Mouse (Mus musculus): ENCODE measurements at regions not wholly inside any gene's neighbourhood (a gene's known extent, or its start where the extent isn't known, plus 50 kb on each side); places are given as distances from the start of the nearest gene placed in this dataset.

- Histone ChIP-seq H3K36me3 (ENCODE audit: control insufficient read depth in 1 of 2, insufficient read depth in 2 of 2, low read length in 2 of 2) (no peaks in the 10 kb centered on the region), H3K27ac (ENCODE audit: control insufficient read depth, low read depth, low read length) (no peak overlapping the region), H3K9me3 (replicated peaks; ENCODE audit: insufficient read depth, low read length) (no peaks in the 10 kb centered on the region), H3K27me3 (ENCODE audit: control insufficient read depth in 1 of 2, insufficient read depth in 2 of 2, low read length in 2 of 2) (no peaks in the 10 kb centered on the region), H3K4me3 (ENCODE audit: control insufficient read depth in 1 of 2, insufficient read depth in 1 of 2, low read depth in 2 of 2, low read length in 2 of 2) (no peak overlapping the region), H3K4me1 (ENCODE audit: control insufficient read depth in 1 of 2, insufficient read depth in 2 of 2, low read length in 2 of 2) (no peaks in the 10 kb centered on the region), H3K79me2 (ENCODE audit: control insufficient read depth, insufficient read depth, low read length, poor library complexity) (no peaks in the 10 kb centered on the region), H3K9ac (ENCODE audit: control insufficient read depth, low read depth, low read length, poor library complexity, severe bottlenecking) (no peak overlapping the region)
- TF ChIP-seq MYB (IDR thresholded peaks at IDR 0.05; ENCODE audit: low read depth, low read length): no peak
- TF ChIP-seq MAZ (IDR thresholded peaks at IDR 0.05; ENCODE audit: low read depth, low read length): no peak
- TF ChIP-seq POLR2A (IDR thresholded peaks at IDR 0.05; ENCODE audit: control insufficient read depth in 1 of 2, insufficient read depth in 1 of 2, low read depth in 1 of 2, low read length in 2 of 2, poor library complexity in 1 of 2): no peak
- TF ChIP-seq ZNF384 (IDR thresholded peaks at IDR 0.05; ENCODE audit: low read depth, low read length): no peak
- TF ChIP-seq MAFK (IDR thresholded peaks at IDR 0.05; ENCODE audit: borderline replicate concordance, low read depth, low read length): no peak
- no peak for TF ChIP-seq MEF2A (IDR thresholded peaks at IDR 0.05; ENCODE audit: extremely low read depth, insufficient replicate concordance, low read depth, low read length, poor library complexity, severe bottlenecking)
- TF ChIP-seq ZC3H11A (IDR thresholded peaks at IDR 0.05; ENCODE audit: low read depth, low read length): no peak
- TF ChIP-seq GABPA (IDR thresholded peaks at IDR 0.05; ENCODE audit: low read depth, low read length): no peak
- TF ChIP-seq ETS1 (IDR thresholded peaks at IDR 0.05; ENCODE audit: low read depth, low read length): no peak
- TF ChIP-seq CHD1 (IDR thresholded peaks at IDR 0.05; ENCODE audit: low read depth, low read length): no peak
- no peak for TF ChIP-seq UBTF (IDR thresholded peaks at IDR 0.05; ENCODE audit: borderline replicate concordance, insufficient read depth, low read depth, low read length)
- TF ChIP-seq RAD21 (IDR thresholded peaks at IDR 0.05; ENCODE audit: low read depth, low read length): no peak
- no peak for DNase-seq (ENCODE audit: low read depth, low spot score)
Observed at GRCm38 (mm10) chr11:64671898-64672297, 235.4 kb upstream of the F930015N05Rik start.

- Histone ChIP-seq H3K36me3 (ENCODE audit: control insufficient read depth in 1 of 2, insufficient read depth in 2 of 2, low read length in 2 of 2) (no peaks in the 10 kb centered on the region), H3K9ac (ENCODE audit: control insufficient read depth, low read depth, low read length, poor library complexity, severe bottlenecking) (no peak overlapping the region), H3K9me3 (replicated peaks; ENCODE audit: insufficient read depth, low read length) (no peaks in the 10 kb centered on the region), H3K27ac (ENCODE audit: control insufficient read depth, low read depth, low read length) (no peak overlapping the region), H3K79me2 (ENCODE audit: control insufficient read depth, insufficient read depth, low read length, poor library complexity) (no peaks in the 10 kb centered on the region), H3K4me3 (ENCODE audit: control insufficient read depth in 1 of 2, insufficient read depth in 1 of 2, low read depth in 2 of 2, low read length in 2 of 2) (no peak overlapping the region), H3K4me1 (ENCODE audit: control insufficient read depth in 1 of 2, insufficient read depth in 2 of 2, low read length in 2 of 2) (no peaks in the 10 kb centered on the region), H3K27me3 (ENCODE audit: control insufficient read depth in 1 of 2, insufficient read depth in 2 of 2, low read length in 2 of 2) (no peaks in the 10 kb centered on the region)
- DNase-seq (ENCODE audit: low read depth, low spot score): no peak
- TF ChIP-seq POLR2A (IDR thresholded peaks at IDR 0.05; ENCODE audit: control insufficient read depth in 1 of 2, insufficient read depth in 1 of 2, low read depth in 1 of 2, low read length in 2 of 2, poor library complexity in 1 of 2): no peak
- TF ChIP-seq ZMIZ1 (IDR thresholded peaks at IDR 0.05; ENCODE audit: low read depth, low read length): no peak
- no peak for TF ChIP-seq ZNF384 (IDR thresholded peaks at IDR 0.05; ENCODE audit: low read depth, low read length)
- TF ChIP-seq NRF1 (IDR thresholded peaks at IDR 0.05; ENCODE audit: insufficient read depth, low read depth, low read length, poor library complexity, severe bottlenecking): no peak
- TF ChIP-seq CHD2 (IDR thresholded peaks at IDR 0.05; ENCODE audit: low read length): no peak
Observed at GRCm38 (mm10) chr11:64673546-64673945, 237.1 kb upstream of the F930015N05Rik start.

Measured in MEL (cell line).